Mouse (Mus musculus): Measurements from ENCODE around the gene Atp5mpl. TPM values are rescaled to one million over a fixed set of nuclear protein-coding genes. Genes with fewer than 3 reads are reported as not detected.
A peak's percentile ranks its signal among the peaks of the same experiment; 100 is the strongest.
"Not testable (repeated sequence)": the region's sequence is repeated elsewhere in the genome, so short reads cannot be mapped to it uniquely, and the experiment has no call there.

Gene Atp5mpl
- polyA plus RNA-seq, 1 experiment from 2014 or later = 634 TPM

DNA sequence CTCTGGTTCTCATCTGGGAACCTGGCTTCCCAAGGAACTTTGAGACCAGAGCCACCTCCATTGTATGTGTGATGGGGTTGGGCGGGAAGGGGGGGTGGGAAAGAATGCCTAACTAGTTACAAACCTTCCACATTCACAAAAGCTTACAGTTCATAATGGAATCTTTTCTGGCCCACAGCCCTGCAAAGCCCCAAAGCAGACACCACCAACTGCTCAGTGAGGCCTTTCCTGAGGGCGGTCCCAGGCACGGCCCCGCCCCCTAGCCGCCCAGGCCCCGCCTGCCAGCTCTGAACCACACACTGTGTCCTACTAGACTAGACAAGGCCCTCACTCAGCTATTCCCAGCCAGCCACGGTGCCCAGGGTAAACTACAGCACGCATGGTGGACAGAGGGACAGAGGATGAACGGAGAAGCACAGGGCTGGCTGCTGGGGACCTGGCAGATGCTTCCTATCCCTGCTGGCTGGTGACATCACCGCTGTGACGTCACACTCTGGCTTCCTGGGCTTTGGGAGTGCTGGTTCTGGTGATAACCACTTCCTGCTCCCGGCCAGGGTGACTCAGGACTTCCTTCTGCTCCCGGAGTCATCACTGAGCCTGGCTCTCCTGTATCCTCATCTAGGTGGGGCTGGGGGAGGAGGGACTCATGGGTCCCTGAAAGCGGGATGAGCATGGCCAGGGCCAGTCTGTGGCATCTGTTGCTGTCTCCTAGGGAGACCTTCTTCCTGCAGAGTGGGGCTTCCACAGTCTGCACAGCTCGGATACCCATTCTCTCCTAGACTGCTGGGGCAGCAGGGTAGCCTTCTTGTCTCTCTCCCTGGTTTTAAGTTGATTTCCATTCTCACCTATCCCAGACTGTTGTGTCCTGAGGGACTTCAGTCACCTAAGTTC, 20.8 kb downstream of the Atp5mpl start:
- Histone ChIP-seq H3K4me1 (peaks cover 44% of the 10 kb centered on the region), H3K4me2 (peak overlapping the region; percentile 24; the same call in 1 of the 2 replicates), H3K27ac (peak overlapping the region; percentile 95)
- H3K36me3 ChIP-seq, H3K27me3 ChIP-seq, H3K4me3 ChIP-seq, H3K9me3 ChIP-seq, H3K9ac ChIP-seq: not testable (repeated sequence)
- peak; percentile 75 for ATAC-seq (ENCODE audit: borderline replicate concordance, extremely low read depth, low FRiP score, low TSS enrichment)
- WGBS = 34% methylated on average over 13 of the region's 15 CpGs

GRCm38 (mm10) chr12:111945115-111945514, 21.7 kb downstream of the Atp5mpl start:
- peak overlapping the region; percentile 24; the same call in 1 of the 2 replicates for H3K4me2 ChIP-seq
- no peaks in the 10 kb centered on the region for H3K36me3 ChIP-seq
- H3K4me3 ChIP-seq = no peak overlapping the region
- H3K4me1 ChIP-seq = peaks cover 39% of the 10 kb centered on the region
- H3K9ac ChIP-seq = no peak overlapping the region
- H3K9me3 ChIP-seq = no peaks in the 10 kb centered on the region
- peak; percentile 70 for ATAC-seq (ENCODE audit: borderline replicate concordance, extremely low read depth, low FRiP score, low TSS enrichment)
- peak overlapping the region; percentile 95 for H3K27ac ChIP-seq
- H3K27me3 ChIP-seq = no peaks in the 10 kb centered on the region
- WGBS = 16% methylated on average over 8 of the region's 8 CpGs

GRCm38 (mm10) chr12:111944065-111944987, 22.5 kb downstream of the Atp5mpl start:
- H3K9ac ChIP-seq, H3K36me3 ChIP-seq, H3K9me3 ChIP-seq, H3K27me3 ChIP-seq: not testable (repeated sequence)
- ATAC-seq (ENCODE audit: borderline replicate concordance, extremely low read depth, low FRiP score, low TSS enrichment) = peak; percentile 71
- WGBS = 53% methylated on average over 17 of the region's 20 CpGs
- H3K4me2 ChIP-seq = peak overlapping the region; percentile 31; the same call in 1 of the 2 replicates
- peaks cover 38% of the 10 kb centered on the region for H3K4me1 ChIP-seq
- 0 out of 2 replicates have a peak overlapping the region, but pooled peaks have one; percentile 9 for H3K4me3 ChIP-seq
- H3K27ac ChIP-seq = peak overlapping the region; percentile 95

- H3K36me3 ChIP-seq = no peaks in the 10 kb centered on the region
- no peak for ATAC-seq (ENCODE audit: borderline replicate concordance, extremely low read depth, low FRiP score, low TSS enrichment)
- no peaks in the 10 kb centered on the region for H3K9me3 ChIP-seq
- peak overlapping the region; percentile 31; the same call in 1 of the 2 replicates for H3K4me2 ChIP-seq
- no peak overlapping the region for H3K9ac ChIP-seq
- H3K27me3 ChIP-seq = no peaks in the 10 kb centered on the region
- 69% methylated on average over 10 of the region's 10 CpGs for WGBS
- H3K4me3 ChIP-seq = 0 out of 2 replicates have a peak overlapping the region, but pooled peaks have one; percentile 9
- peaks cover 43% of the 10 kb centered on the region for H3K4me1 ChIP-seq
- peak overlapping the region; percentile 95 for H3K27ac ChIP-seq
Measured at GRCm38 (mm10) chr12:111943421-111944064, 23.2 kb downstream of the Atp5mpl start.

- H3K27ac ChIP-seq = peak overlapping the region; percentile 92
- H3K9me3 ChIP-seq = no peaks in the 10 kb centered on the region
- H3K4me1 ChIP-seq = peaks cover 61% of the 10 kb centered on the region
- 38% methylated on average over 1 of the region's 1 CpGs for WGBS
- peak; percentile 31; the same call in 1 of the 2 replicates for ATAC-seq (ENCODE audit: borderline replicate concordance, extremely low read depth, low FRiP score, low TSS enrichment)
- no peak overlapping the region for H3K4me3 ChIP-seq
- no peaks in the 10 kb centered on the region for H3K27me3 ChIP-seq
- H3K36me3 ChIP-seq = no peaks in the 10 kb centered on the region
- no peak overlapping the region for H3K9ac ChIP-seq
- H3K4me2 ChIP-seq = no peak overlapping the region
Measured at GRCm38 (mm10) chr12:111938623-111939177, 28.1 kb downstream of the Atp5mpl start.

GRCm38 (mm10) chr12:111936706-111937550, 29.8 kb downstream of the Atp5mpl start:
- Histone ChIP-seq H3K4me3 (no peak overlapping the region), H3K27ac (peak overlapping the region; percentile 92), H3K4me2 (peak overlapping the region; percentile 40), H3K9ac (0 out of 2 replicates have a peak overlapping the region, but pooled peaks have one; percentile 6), H3K9me3 (no peaks in the 10 kb centered on the region), H3K27me3 (no peaks in the 10 kb centered on the region), H3K36me3 (no peaks in the 10 kb centered on the region), H3K4me1 (peaks cover 70% of the 10 kb centered on the region)
- 27% methylated on average over 24 of the region's 24 CpGs for WGBS
- peak; percentile 77 for ATAC-seq (ENCODE audit: borderline replicate concordance, extremely low read depth, low FRiP score, low TSS enrichment)

- ATAC-seq (ENCODE audit: borderline replicate concordance, extremely low read depth, low FRiP score, low TSS enrichment) = no peak
- H3K9ac ChIP-seq = no peak overlapping the region
- H3K9me3 ChIP-seq = no peaks in the 10 kb centered on the region
- peaks cover 68% of the 10 kb centered on the region for H3K4me1 ChIP-seq
- no peak overlapping the region for H3K4me3 ChIP-seq
- 38% methylated on average over 2 of the region's 2 CpGs for WGBS
- H3K27me3 ChIP-seq = no peaks in the 10 kb centered on the region
- peak overlapping the region; percentile 1; the same call in 1 of the 2 replicates for H3K4me2 ChIP-seq
- no peaks in the 10 kb centered on the region for H3K36me3 ChIP-seq
- H3K27ac ChIP-seq = peak overlapping the region; percentile 77
Measured at GRCm38 (mm10) chr12:111933971-111934370, 32.8 kb downstream of the Atp5mpl start.

DNA sequence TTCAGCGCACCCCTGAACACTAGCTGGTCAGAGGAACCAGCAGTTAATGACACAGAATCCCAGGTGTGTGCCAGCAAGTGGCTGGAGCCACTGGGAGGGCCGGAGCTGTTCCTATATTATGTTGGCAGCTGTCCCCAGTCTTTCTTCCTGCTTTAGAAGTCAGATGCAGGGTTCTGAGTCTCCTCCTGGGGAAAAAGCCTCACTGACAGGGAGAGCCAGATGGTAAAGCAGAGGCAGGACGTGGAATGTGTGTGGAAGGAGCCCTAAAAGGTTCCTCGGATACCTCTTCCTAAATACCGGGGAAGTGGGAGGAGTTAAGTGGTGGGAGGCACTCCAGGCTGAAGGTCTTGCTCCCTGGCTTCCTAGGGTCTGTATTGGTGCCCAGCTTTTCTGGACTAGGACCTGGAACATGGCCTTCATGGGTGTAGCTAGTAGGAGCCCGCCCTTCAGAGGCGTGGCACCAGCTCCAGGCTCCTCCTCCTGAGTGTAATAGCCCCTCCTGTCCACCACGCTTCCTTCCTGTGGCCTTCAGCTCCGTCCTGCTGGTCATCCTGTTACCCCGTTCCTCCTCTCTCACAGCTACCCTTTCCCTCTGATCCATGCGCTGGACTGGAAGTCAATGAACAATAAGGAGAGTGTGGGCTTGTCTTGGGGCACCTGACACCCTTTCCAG, 33.6 kb downstream of the Atp5mpl start:
- Histone ChIP-seq H3K4me3 (no peak overlapping the region), H3K9ac (no peak overlapping the region), H3K27ac (peak overlapping the region; percentile 77), H3K4me2 (peak overlapping the region; percentile 1; the same call in 1 of the 2 replicates), H3K4me1 (peaks cover 66% of the 10 kb centered on the region), H3K9me3 (no peaks in the 10 kb centered on the region), H3K36me3 (no peaks in the 10 kb centered on the region), H3K27me3 (no peaks in the 10 kb centered on the region)
- WGBS = 45% methylated on average over 11 of the region's 11 CpGs
- ATAC-seq (ENCODE audit: borderline replicate concordance, extremely low read depth, low FRiP score, low TSS enrichment) = peak; percentile 40; the same call in 1 of the 2 replicates

DNA sequence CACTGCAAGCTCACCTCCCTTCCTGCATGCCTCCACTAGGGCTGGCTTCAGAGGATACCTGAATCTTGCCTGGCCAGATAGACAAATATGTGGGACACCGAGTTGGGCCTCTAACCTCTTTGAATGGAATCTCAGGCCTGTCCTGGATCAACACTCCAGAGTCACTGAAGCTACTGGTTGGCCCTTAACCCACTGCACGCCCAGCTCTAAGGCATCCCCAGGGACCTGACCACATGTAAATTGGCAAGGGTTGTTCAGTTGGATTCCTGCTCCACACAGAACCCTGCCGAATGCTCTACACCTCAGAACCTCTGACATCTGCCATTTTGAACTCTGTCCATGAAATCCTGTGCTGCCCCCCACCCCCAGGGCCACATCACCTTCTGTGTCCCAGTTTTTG, 34.3 kb downstream of the Atp5mpl start:
- H3K4me1 ChIP-seq = peaks cover 66% of the 10 kb centered on the region
- no peaks in the 10 kb centered on the region for H3K9me3 ChIP-seq
- H3K27ac ChIP-seq = peak overlapping the region; percentile 77
- no peaks in the 10 kb centered on the region for H3K36me3 ChIP-seq
- H3K27me3 ChIP-seq = no peaks in the 10 kb centered on the region
- H3K9ac ChIP-seq = no peak overlapping the region
- H3K4me2 ChIP-seq = no peak overlapping the region
- ATAC-seq (ENCODE audit: borderline replicate concordance, extremely low read depth, low FRiP score, low TSS enrichment) = no peak
- 43% methylated on average over 3 of the region's 3 CpGs for WGBS
- H3K4me3 ChIP-seq = no peak overlapping the region

DNA sequence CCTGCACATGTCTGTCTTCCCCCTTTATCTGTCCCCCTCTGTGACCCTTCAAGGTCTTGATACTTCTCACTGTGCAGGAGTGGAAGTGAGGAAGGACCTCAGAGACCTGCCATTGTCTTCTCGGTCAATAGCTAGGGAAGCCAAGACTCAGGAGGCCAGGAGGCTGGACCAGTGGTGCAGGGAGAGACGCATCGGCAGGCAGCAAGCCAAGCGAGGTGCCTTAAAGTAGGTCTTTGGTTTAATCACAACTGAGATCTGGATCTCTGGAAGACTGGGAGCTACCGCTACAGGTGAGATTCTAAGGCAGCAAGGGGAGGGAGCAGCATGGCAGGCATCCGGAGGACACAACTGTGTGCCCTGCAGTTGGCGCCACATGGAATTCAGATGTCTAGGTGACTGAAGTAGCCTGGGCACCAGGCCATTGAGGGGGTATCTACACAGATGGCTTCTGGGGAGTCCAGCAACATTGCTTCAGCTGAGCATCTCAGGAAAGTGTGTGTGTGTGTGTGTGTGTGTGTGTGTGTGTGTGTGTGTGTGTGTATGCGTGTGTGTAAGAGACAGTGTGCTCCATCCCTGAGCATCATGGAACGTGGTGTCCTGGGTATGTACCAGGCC, 35.3 kb downstream of the Atp5mpl start:
- WGBS = 83% methylated on average over 9 of the region's 9 CpGs
- H3K4me2 ChIP-seq = no peak overlapping the region

More for the DNA sequence above, 35.3 kb downstream of the Atp5mpl start:
- peaks cover 66% of the 10 kb centered on the region for H3K4me1 ChIP-seq
- no peak for ATAC-seq (ENCODE audit: borderline replicate concordance, extremely low read depth, low FRiP score, low TSS enrichment)
- H3K9ac ChIP-seq = no peak overlapping the region
- H3K27me3 ChIP-seq = no peaks in the 10 kb centered on the region
- peak overlapping the region; percentile 77 for H3K27ac ChIP-seq
- no peaks in the 10 kb centered on the region for H3K36me3 ChIP-seq
- no peak overlapping the region for H3K4me3 ChIP-seq
- H3K9me3 ChIP-seq = no peaks in the 10 kb centered on the region

Data from lung, embryonic 15.5 days (tissue).